Mouse (Mus musculus) C2C12 (cell line): ENCODE results near the gene Apc2.

ENCODE experiments used
- CEBPB ChIP-seq: IDR thresholded peaks from one replicate; pipeline ENCODE4 v1.6.1; 2011; ENCODE audit warnings: low read depth, mild to moderate bottlenecking, control low read depth, moderate library complexity
- CTCF ChIP-seq: IDR thresholded peaks from one replicate; pipeline ENCODE4 v1.5.1; 2011; ENCODE audit not compliant: control insufficient read depth, insufficient read depth, insufficient read length

DNA sequence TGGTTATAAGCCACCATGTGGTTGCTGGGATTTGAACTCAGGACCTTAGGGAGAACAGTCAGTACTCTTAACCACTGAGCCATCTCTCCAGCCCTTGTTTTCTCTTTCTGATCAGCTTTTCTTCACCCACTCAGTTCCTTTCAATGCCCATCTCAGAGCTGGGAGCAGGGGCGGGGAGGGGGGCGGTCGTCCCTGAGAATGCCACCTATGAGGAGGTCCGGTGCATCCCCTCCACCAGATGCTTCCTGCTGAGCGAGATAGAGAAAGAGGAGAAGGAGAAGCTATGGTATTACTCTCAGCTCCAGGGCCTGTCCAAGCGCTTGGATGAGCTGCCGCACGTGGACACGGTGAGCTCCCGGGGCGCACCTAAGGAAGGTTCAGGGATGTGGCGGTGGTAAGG lies 8.7 kb downstream of the Apc2 start:
- TF ChIP-seq CTCF (no peak), CEBPB (no peak)
